Mouse (Mus musculus): Measurements from ENCODE around the gene Kctd7.

Gene Kctd7

GRCm38 (mm10) chr5:130191865-130192264 is 47.2 kb downstream of the Kctd7 start:
- DNase-seq (ENCODE audit: low read depth, low spot score), result no peak

GRCm38 (mm10) chr5:130192356-130192944 is 47.8 kb downstream of the Kctd7 start:
- DNase-seq (ENCODE audit: low read depth, low spot score), result no peak

DNA sequence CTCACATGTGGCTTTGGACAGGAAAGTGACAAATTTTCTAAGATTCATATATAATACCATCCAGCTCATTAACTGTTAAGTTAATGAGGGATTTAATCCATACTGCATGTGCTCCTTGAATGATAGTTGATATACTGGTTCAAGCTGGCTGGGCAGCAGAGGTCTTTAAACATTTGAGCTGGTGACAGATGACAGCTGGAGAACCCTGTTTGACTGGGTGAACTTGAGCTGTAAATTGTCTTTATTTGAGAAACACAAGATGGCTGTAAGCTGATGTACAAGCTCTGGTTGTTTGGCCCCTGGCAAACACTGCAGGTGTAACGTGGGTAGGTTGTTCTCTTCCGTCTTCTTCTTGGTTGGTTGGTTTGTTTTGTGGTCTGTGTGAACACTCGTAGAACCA is 49.1 kb downstream of the Kctd7 start:
- no peak for DNase-seq (ENCODE audit: low read depth, low spot score)

GRCm38 (mm10) chr5:130196307-130196706 is 51.6 kb downstream of the Kctd7 start:
- DNase-seq (ENCODE audit: low read depth, low spot score), result no peak

GRCm38 (mm10) chr5:130197454-130197853 is 52.8 kb downstream of the Kctd7 start:
- DNase-seq (ENCODE audit: low read depth, low spot score), result no peak

GRCm38 (mm10) chr5:130197981-130198380 is 53.3 kb downstream of the Kctd7 start:
- DNase-seq (ENCODE audit: low read depth, low spot score), result no peak

DNA sequence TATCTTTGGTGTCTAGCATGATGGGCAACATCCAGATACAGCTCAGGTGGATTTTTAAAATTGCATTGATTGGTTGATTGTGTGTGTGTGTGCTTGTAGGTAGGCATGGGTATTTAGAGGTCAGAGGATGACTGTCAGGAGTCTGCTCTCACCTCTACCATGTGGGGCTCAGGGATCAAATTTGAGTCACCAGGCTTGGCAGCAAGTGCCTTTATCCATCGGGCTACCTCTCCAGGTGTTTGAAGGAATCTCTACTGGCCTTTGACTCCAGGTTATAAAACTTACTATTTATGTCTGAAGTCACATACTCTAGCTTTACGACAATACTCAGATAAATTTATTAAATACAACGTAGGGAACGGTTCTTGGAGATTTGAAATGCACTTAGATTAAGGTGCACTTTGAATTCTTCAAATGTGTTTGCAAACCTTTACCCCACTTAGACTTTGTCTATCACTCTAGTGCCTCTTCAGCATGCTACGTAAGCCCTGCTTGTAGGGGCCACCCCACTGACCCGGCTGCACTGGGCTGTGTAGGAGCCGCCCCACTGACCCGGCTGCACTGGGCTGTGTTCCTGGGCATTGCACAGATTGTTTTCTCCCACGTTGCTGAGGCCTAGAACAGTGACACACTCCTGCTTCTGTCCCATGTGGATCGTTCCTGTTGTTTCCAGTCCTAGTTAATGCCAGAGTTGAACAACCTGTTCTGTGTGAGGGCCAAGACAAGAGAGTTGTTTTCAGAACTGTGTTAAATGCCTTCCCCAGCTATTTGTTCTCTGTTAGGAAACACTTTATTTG is 55.8 kb downstream of the Kctd7 start:
- no peak for DNase-seq (ENCODE audit: low read depth, low spot score)

DNA sequence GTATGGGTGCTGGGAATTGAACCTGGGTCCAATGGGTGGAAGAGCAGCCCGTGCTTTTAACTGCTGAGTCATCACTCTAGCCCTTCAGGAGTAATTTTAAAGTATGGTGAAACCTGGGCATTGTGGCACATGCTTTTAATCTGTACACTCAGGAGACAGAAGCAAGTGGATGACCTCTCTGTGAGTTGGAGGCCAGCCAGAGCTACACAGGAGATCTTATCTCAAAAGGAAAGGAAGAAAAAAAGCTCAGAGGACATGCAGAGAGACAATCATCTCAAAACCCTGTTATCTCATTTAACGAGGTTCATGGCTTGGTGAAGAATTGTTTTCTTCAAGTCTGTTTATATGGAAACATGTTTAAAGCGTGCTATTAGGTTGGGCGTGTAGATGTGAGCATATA is 59.3 kb downstream of the Kctd7 start:
- DNase-seq (ENCODE audit: low read depth, low spot score), result no peak

DNA sequence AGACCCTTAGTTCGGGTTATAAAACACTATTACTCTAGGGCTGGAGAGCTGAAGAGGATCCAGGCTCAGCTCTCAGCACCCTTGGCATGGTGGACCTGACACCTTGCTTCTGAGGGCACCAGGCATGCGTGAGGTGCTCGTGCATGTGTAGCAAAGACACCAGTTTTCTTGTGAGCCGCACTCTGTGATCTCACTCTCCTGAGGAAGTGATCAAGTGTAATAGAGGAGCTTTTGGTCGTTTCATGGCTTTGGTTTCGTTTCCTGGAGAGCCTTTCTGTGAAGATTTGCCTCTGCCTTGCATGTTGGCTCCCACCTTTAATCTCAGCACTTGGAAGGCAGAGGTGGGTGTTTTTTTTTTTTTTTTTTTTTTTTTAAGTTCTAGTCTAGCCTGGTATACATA is 59.9 kb downstream of the Kctd7 start:
- DNase-seq (ENCODE audit: low read depth, low spot score), result no peak

All from c-Kit-negative CD71-positive TER-119-positive erythroid progenitor cells, embryonic 14.5 days (primary cell).